8 mouse cellular contexts compared by ENCODE assay signal in the genomic region with DNA sequence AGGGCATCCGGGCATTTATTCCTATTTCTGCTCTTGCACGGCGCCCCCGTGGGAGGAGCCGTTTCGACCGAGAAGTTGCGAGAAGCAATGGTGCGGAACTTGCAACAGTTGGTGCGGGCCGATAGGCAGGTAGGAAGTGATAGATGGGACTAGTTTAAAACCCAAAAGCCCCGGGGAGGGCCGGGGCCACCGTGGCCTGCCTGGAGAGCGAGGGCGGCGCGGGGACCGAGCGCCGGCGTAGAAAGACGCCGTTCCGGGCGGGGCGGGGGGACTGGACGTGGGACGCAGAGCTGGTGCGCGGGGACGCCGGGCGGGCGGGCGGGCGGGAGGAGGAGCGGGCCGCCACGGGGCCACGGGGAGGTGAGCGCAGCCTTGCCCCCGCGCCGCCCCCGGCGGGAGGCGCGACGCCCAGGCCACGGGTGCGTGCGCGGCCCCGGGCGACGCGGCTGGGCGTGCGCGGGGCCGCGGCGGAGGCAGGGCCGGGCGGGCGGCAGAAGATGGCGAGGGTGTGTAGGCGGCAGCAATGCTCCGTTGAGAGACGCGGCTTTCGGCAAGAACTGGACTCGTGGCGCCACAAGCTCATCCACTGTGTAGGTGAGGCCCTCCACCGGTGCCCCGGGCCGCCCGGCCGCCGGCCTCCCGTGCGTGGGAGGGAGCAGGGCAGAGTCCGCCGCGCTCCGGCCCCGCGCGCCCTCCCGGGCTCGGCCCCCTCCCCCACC. TPM values are rescaled to one million over a fixed set of nuclear protein-coding genes. Genes with fewer than 3 reads are reported as not detected.
DNase-seq lines count a peak whose midpoint lies in the region; ATAC-seq lines count a peak whose summit lies in the region.

A gene (plus strand): TSS at position 448 of the 719 bp plus-strand sequence.

- peak within 1 kb of the TSS; percentile 80 for H3K4me2 ChIP-seq in hindbrain, embryonic 15.5 days

- WGBS in hindbrain, embryonic 15.5 days = under 1% methylated on average over 49 of the region's 92 CpGs

- peaks cover 38% of the 10 kb centered on the region for H3K4me1 ChIP-seq in hindbrain, embryonic 15.5 days (replicated peaks)

- no peaks in the 10 kb centered on the region for H3K36me3 ChIP-seq in hindbrain, embryonic 15.5 days

- peak within 1 kb of the TSS; percentile 97 for H3K9ac ChIP-seq in hindbrain, embryonic 15.5 days

- peak; percentile 83 for DNase-seq in T-cell, adult 2 months (ENCODE audit: low spot score)
- peak; percentile 92 for DNase-seq in cerebellum, postnatal 25 days
- peak; percentile 81 to 82 for DNase-seq in frontal cortex, postnatal 36 days (ENCODE audit: low spot score in 2 of 2)
- DNase-seq in left cerebral cortex, adult 18-20 months (ENCODE audit: low spot score in 2 of 2) = peak; percentile 69 to 86
- DNase-seq in lung, postnatal 4 days = peak; percentile 88 to 94
- DNase-seq in retina, postnatal 7 days (ENCODE audit: low read depth, low spot score) = peak; percentile 75
- DNase-seq in urinary bladder, adult 18-20 months (ENCODE audit: low spot score in 2 of 2) = peak; percentile 75 to 91

- H3K27ac ChIP-seq in hindbrain, embryonic 15.5 days (replicated peaks) = peak within 1 kb of the TSS; percentile 99

- peak within 1 kb of the TSS; percentile 98 for H3K4me3 ChIP-seq in hindbrain, embryonic 15.5 days

- ATAC-seq in hindbrain, embryonic 15.5 days (ENCODE audit: low FRiP score, low read depth) = peak; percentile 92

- no peaks in the 10 kb centered on the region for H3K27me3 ChIP-seq in hindbrain, embryonic 15.5 days

- H3K9me3 ChIP-seq in hindbrain, embryonic 15.5 days = no peaks in the 10 kb centered on the region

RNA-seq across cellular contexts. Expression of the gene that starts here (rescaled TPM):
- polyA plus RNA-seq in hindbrain, embryonic 15.5 days (2015; fragmentation: Nextera tagmentation; extraction: Ambion mirVana) = 14.6 and 15.4 TPM in 2 replicates
- total RNA-seq in left cerebral cortex, adult 18-20 months (2021) = 10 to 100 TPM; 20.6 to 21.5 TPM

Comparison
In these comparisons a context has a peak if more than half of its experiments do, and no peak if none do; other contexts are left out.
1. Peak in every context shown above with its lines: DNase-seq, ATAC-seq, H3K4me3 ChIP-seq and H3K27ac ChIP-seq.